Mouse (Mus musculus) left cerebral cortex, adult 2 months (tissue): ENCODE measurements around the gene Fbxl4. TPM values are rescaled to one million over a fixed set of nuclear protein-coding genes. Genes with fewer than 3 reads are reported as not detected.
"Not testable (repeated sequence)": the region's sequence is repeated elsewhere in the genome, so short reads cannot be mapped to it uniquely, and the experiment has no call there.

Experiments
- DNase-seq, 2 experiments: peaks; one replicate each; pipeline ENCODE4 v3.0.0; 2021 to 2022; ENCODE audit warnings: low spot score in 2 of 2, mixed read lengths in 1 of 2; ENCODE audit errors: extremely low spot score in 1 of 2
- H3K27ac ChIP-seq: fragments of 200-600 bp; 2 replicates; pipeline ENCODE4 v1.8.1; 2022
- H3K4me3 ChIP-seq: fragments of 200-600 bp; 2 replicates; pipeline ENCODE4 v1.8.1; 2022
- CTCF ChIP-seq: fragments of 200-600 bp; IDR thresholded peaks from 2 replicates; pipeline ENCODE4 v1.8.1; 2022; ENCODE audit warnings: antibody characterized with exemption, mild to moderate bottlenecking, moderate library complexity
- intact Hi-C: fragments of 180-260 bp; cut with DNase I; formaldehyde crosslinking; loops from one replicate; pipeline ENCODE4 v1.15.1; 2025
- long read RNA-seq, 2 experiments: library from polyadenylated mRNA; stranded (forward); transcript quantifications; one replicate each; pipeline ENCODE4 v2.0.0; 2021; ENCODE audit warnings: borderline mapping rate in 2 of 2
- total RNA-seq, 2 experiments: library from RNA; stranded (reverse); gene quantifications; 2 replicates each; pipeline ENCODE4 v1.2.3; 2021

The Fbxl4 gene
- total RNA-seq = 10 to 100 TPM; 15.2 to 17.6 TPM
- long read RNA-seq, experiment 1, transcript Fbxl4-201 (9 exons, 2,546 nt) = major isoform, 15 of 30 reads
- long read RNA-seq, experiment 1, partial matches to known transcripts = 0 of 30 reads
- long read RNA-seq, experiment 1, other reads (novel, unspliced or antisense) = 14 of 30 reads
- long read RNA-seq, experiment 2, transcript Fbxl4-201 (9 exons, 2,546 nt) = major isoform, 15 of 18 reads
- long read RNA-seq, experiment 2, partial matches to known transcripts = 0 of 18 reads
- long read RNA-seq, experiment 2, other reads (novel, unspliced or antisense) = 2 of 18 reads

GRCm38 (mm10) chr4:22357266-22357930, at the start of gene Fbxl4:
TSS of gene Fbxl4 (plus strand) at chr4:22357543.
- no peak for TF ChIP-seq CTCF
- DNase-seq = peak; percentile 81 to 82
- Histone ChIP-seq H3K4me3 (peak within 1 kb of the TSS; percentile 72), H3K27ac (peak within 1 kb of the TSS; percentile 99)
- intact Hi-C loops = loop anchor here (1.0 to 10.0 kb wide), 3 partner anchors 120 to 343 kb away; no protein-coding TSS in a partner anchor

GRCm38 (mm10) chr4:22314564-22314963, 42.8 kb upstream of the Fbxl4 start:
- no peak for TF ChIP-seq CTCF
- DNase-seq = no peak
- intact Hi-C loops = no loop called here
- H3K4me3 ChIP-seq = no peak overlapping the region
- H3K27ac ChIP-seq = no peak overlapping the region

- no peak for DNase-seq
- Histone ChIP-seq H3K27ac (no peak overlapping the region), H3K4me3 (no peak overlapping the region)
- intact Hi-C loops = no loop called here
- TF ChIP-seq CTCF = no peak
These were observed 14.3 kb upstream of the Fbxl4 start for GRCm38 (mm10) chr4:22342816-22343573.

- H3K27ac ChIP-seq, intact Hi-C loops, H3K4me3 ChIP-seq, DNase-seq: not testable (repeated sequence)
These were observed 8.3 kb upstream of the Fbxl4 start for GRCm38 (mm10) chr4:22349086-22349485.

- DNase-seq = no peak
- H3K4me3 ChIP-seq = peak overlapping the region; percentile 72
- no peak for TF ChIP-seq CTCF
- H3K27ac ChIP-seq = peak overlapping the region; percentile 99
- intact Hi-C loops = loop anchor here (1.0 to 10.0 kb wide), 3 partner anchors 119 to 343 kb away; no protein-coding TSS in a partner anchor
These were observed 573 bp downstream of the Fbxl4 start for GRCm38 (mm10) chr4:22357931-22358300.

- intact Hi-C loops = loop anchor here (5.0 to 10.0 kb wide), 2 partner anchors 119 to 344 kb away; no protein-coding TSS in a partner anchor
- H3K4me3 ChIP-seq = peak overlapping the region; percentile 72
- TF ChIP-seq CTCF = no peak
- no peak for DNase-seq
- no peak overlapping the region for H3K27ac ChIP-seq
These were observed 1.1 kb downstream of the Fbxl4 start for GRCm38 (mm10) chr4:22358487-22358886.

- no peak overlapping the region for H3K27ac ChIP-seq
- peak; percentile 33 for TF ChIP-seq CTCF
- no peak for DNase-seq
- no peak overlapping the region for H3K4me3 ChIP-seq
- intact Hi-C loops = no loop called here
These were observed 10.0 kb downstream of the Fbxl4 start for GRCm38 (mm10) chr4:22367368-22367767.

GRCm38 (mm10) chr4:22378516-22378915, 21.2 kb downstream of the Fbxl4 start:
- no peak for TF ChIP-seq CTCF

GRCm38 (mm10) chr4:22380646-22381045, 23.3 kb downstream of the Fbxl4 start:
- DNase-seq = no peak
- intact Hi-C loops = no loop called here
- no peak overlapping the region for H3K4me3 ChIP-seq
- TF ChIP-seq CTCF = no peak
- no peak overlapping the region for H3K27ac ChIP-seq

More at GRCm38 (mm10) chr4:22378516-22378915, 21.2 kb downstream of the Fbxl4 start:
- H3K27ac ChIP-seq = no peak overlapping the region
- intact Hi-C loops = no loop called here
- H3K4me3 ChIP-seq = no peak overlapping the region
- DNase-seq = no peak

- Histone ChIP-seq H3K4me3 (no peak overlapping the region), H3K27ac (no peak overlapping the region)
- no peak for TF ChIP-seq CTCF
- no peak for DNase-seq
- intact Hi-C loops = no loop called here
These were observed 26.4 kb downstream of the Fbxl4 start for GRCm38 (mm10) chr4:22383528-22384265.

- intact Hi-C loops = no loop called here
- no peak for TF ChIP-seq CTCF
- no peak overlapping the region for H3K27ac ChIP-seq
- no peak for DNase-seq
- no peak overlapping the region for H3K4me3 ChIP-seq
These were observed 32.7 kb downstream of the Fbxl4 start for GRCm38 (mm10) chr4:22390045-22390444.
